Mouse (Mus musculus): ENCODE data around the gene Efcab7.

- TF ChIP-seq ZNF384 (IDR thresholded peaks at IDR 0.05; ENCODE audit: low read depth, low read length) (no peak), MAFK (IDR thresholded peaks at IDR 0.05; ENCODE audit: insufficient read depth, low read depth, low read length) (no peak), CHD2 (IDR thresholded peaks at IDR 0.05; ENCODE audit: low read depth, low read length) (no peak), HCFC1 (IDR thresholded peaks at IDR 0.05; ENCODE audit: borderline replicate concordance, insufficient read depth, low read length) (no peak)
Measured at GRCm38 (mm10) chr4:99792365-99792764, 36.6 kb upstream of the Efcab7 start.
